Mouse (Mus musculus) neural tube, embryonic 15.5 days (tissue): ENCODE measurements around the gene Coq9. TPM values are rescaled to one million over a fixed set of nuclear protein-coding genes. Genes with fewer than 3 reads are reported as not detected.
A peak's percentile ranks its signal among the peaks of the same experiment; 100 is the strongest.
"Not testable (repeated sequence)": the region's sequence is repeated elsewhere in the genome, so short reads cannot be mapped to it uniquely, and the experiment has no call there.

Experiments
- ATAC-seq: fragments of 200-750 bp; cut with Nextera tagmentation; 2 replicates; pipeline ENCODE4 v1.8.0; 2017; ENCODE audit warnings: mild to moderate bottlenecking, moderate TSS enrichment, moderate library complexity; ENCODE audit not compliant: low FRiP score
- H3K27ac ChIP-seq: fragments of 300-500 bp; sonication (generic); replicated peaks from 2 replicates; pipeline ENCODE4 v1.5.1; 2015; ENCODE audit warnings: mild to moderate bottlenecking, inconsistent platforms
- H3K27me3 ChIP-seq: fragments of 300-500 bp; sonication (generic); replicated peaks from 2 replicates; pipeline ENCODE4 v1.6.1; 2015; ENCODE audit warnings: inconsistent platforms
- H3K36me3 ChIP-seq: fragments of 300-500 bp; sonication (generic); 2 replicates; pipeline ENCODE4 v1.6.1; 2015; ENCODE audit warnings: inconsistent platforms
- H3K4me1 ChIP-seq: fragments of 300-500 bp; sonication (generic); 2 replicates; pipeline ENCODE4 v1.6.1; 2015; ENCODE audit warnings: inconsistent platforms
- H3K4me2 ChIP-seq: fragments of 300-500 bp; sonication (generic); 2 replicates; pipeline ENCODE4 v1.6.1; 2015; ENCODE audit warnings: inconsistent platforms, mild to moderate bottlenecking, moderate library complexity
- H3K4me3 ChIP-seq: fragments of 300-500 bp; sonication (generic); replicated peaks from 2 replicates; pipeline ENCODE4 v1.5.1; 2015; ENCODE audit warnings: mild to moderate bottlenecking, inconsistent platforms
- H3K9ac ChIP-seq: fragments of 300-500 bp; sonication (generic); replicated peaks from 2 replicates; pipeline ENCODE4 v1.6.1; 2015; ENCODE audit warnings: mild to moderate bottlenecking, inconsistent platforms
- H3K9me3 ChIP-seq: fragments of 300-500 bp; sonication (generic); replicated peaks from 2 replicates; pipeline ENCODE4 v1.6.1; 2016; ENCODE audit warnings: inconsistent platforms
- WGBS: fragments of 180-500 bp; shearing (Covaris S2); methylation state at CpG from one replicate; pipeline ENCODE4 v1.1.7; 2015; ENCODE audit warnings: mixed read lengths; 5-methylcytosine and 5-hydroxymethylcytosine counted together
- polyA plus RNA-seq: library from polyadenylated mRNA; unstranded; fragments of >200 nt; fragmentation: Nextera tagmentation; extraction: Ambion mirVana; gene quantifications from 2 replicates; pipeline ENCODE4 v1.2.1, GENCODE M21; 2015

Gene Coq9
- polyA plus RNA-seq, 1 experiment from 2014 or later, result 61.4 TPM

- H3K4me1 ChIP-seq, result no peaks in the 10 kb centered on the region
- no peak overlapping the region for H3K4me3 ChIP-seq
- no peaks in the 10 kb centered on the region for H3K27me3 ChIP-seq
- WGBS, result 89% methylated on average over 6 of the region's 6 CpGs
- no peak for ATAC-seq
- H3K4me2 ChIP-seq, result no peak overlapping the region
- H3K9me3 ChIP-seq, result no peaks in the 10 kb centered on the region
- H3K27ac ChIP-seq, result no peak overlapping the region
- H3K9ac ChIP-seq, result 0 out of 2 replicates have a peak overlapping the region, but pooled peaks have one; percentile 17
- H3K36me3 ChIP-seq, result peaks cover 76% of the 10 kb centered on the region
Observed at GRCm38 (mm10) chr8:94825170-94825569, 13.0 kb upstream of the Coq9 start.

- Histone ChIP-seq H3K27ac (no peak overlapping the region), H3K9ac (no peak overlapping the region), H3K4me1 (no peaks in the 10 kb centered on the region), H3K4me3 (no peak overlapping the region), H3K27me3 (no peaks in the 10 kb centered on the region), H3K9me3 (no peaks in the 10 kb centered on the region), H3K36me3 (peaks cover 72% of the 10 kb centered on the region), H3K4me2 (no peak overlapping the region)
- WGBS, result 96% methylated on average over 5 of the region's 5 CpGs
- ATAC-seq, result no peak
Observed at GRCm38 (mm10) chr8:94826210-94826609, 11.9 kb upstream of the Coq9 start.

GRCm38 (mm10) chr8:94828284-94828683 lies 9.8 kb upstream of the Coq9 start:
- no peak overlapping the region for H3K27ac ChIP-seq
- peaks cover 5% of the 10 kb centered on the region; the same call in 1 of the 2 replicates for H3K4me1 ChIP-seq
- peaks cover 62% of the 10 kb centered on the region for H3K36me3 ChIP-seq
- no peak overlapping the region for H3K4me2 ChIP-seq
- WGBS, result 89% methylated on average over 6 of the region's 6 CpGs
- no peak overlapping the region for H3K9ac ChIP-seq
- no peaks in the 10 kb centered on the region for H3K27me3 ChIP-seq
- no peak for ATAC-seq
- no peaks in the 10 kb centered on the region for H3K9me3 ChIP-seq
- no peak overlapping the region for H3K4me3 ChIP-seq

GRCm38 (mm10) chr8:94833901-94834405 lies 4.2 kb upstream of the Coq9 start:
- not testable (repeated sequence) for H3K4me2 ChIP-seq, H3K9me3 ChIP-seq, ATAC-seq, H3K9ac ChIP-seq, H3K27me3 ChIP-seq, H3K27ac ChIP-seq, H3K4me3 ChIP-seq
- 82% methylated on average over 7 of the region's 7 CpGs for WGBS
- peaks cover 23% of the 10 kb centered on the region for H3K4me1 ChIP-seq
- peaks cover 21% of the 10 kb centered on the region for H3K36me3 ChIP-seq

GRCm38 (mm10) chr8:94835751-94836150 lies 2.4 kb upstream of the Coq9 start:
- not testable (repeated sequence) for H3K27me3 ChIP-seq, ATAC-seq, H3K9ac ChIP-seq, H3K4me3 ChIP-seq, H3K27ac ChIP-seq, H3K9me3 ChIP-seq, H3K4me2 ChIP-seq, H3K36me3 ChIP-seq
- WGBS, result 94% methylated on average over 13 of the region's 13 CpGs
- peaks cover 27% of the 10 kb centered on the region for H3K4me1 ChIP-seq

- peak overlapping the region; percentile 86; the same call in 1 of the 2 replicates for H3K9ac ChIP-seq
Observed at GRCm38 (mm10) chr8:94836456-94837240, 1.5 kb upstream of the Coq9 start.

GRCm38 (mm10) chr8:94838600-94838999 lies 479 bp downstream of the Coq9 start:
- peak overlapping the region; percentile 96 for H3K27ac ChIP-seq
- H3K4me1 ChIP-seq, result peaks cover 22% of the 10 kb centered on the region
- WGBS, result under 1% methylated on average over 24 of the region's 24 CpGs
- ATAC-seq, result peak; percentile 71
- H3K36me3 ChIP-seq, result no peaks in the 10 kb centered on the region
- H3K9me3 ChIP-seq, result no peaks in the 10 kb centered on the region
- H3K9ac ChIP-seq, result peak overlapping the region; percentile 86
- H3K4me3 ChIP-seq, result peak overlapping the region; percentile 86
- no peaks in the 10 kb centered on the region for H3K27me3 ChIP-seq
- H3K4me2 ChIP-seq, result peak overlapping the region; percentile 62

More at GRCm38 (mm10) chr8:94836456-94837240, 1.5 kb upstream of the Coq9 start:
- no peak for ATAC-seq
- Histone ChIP-seq H3K27ac (no peak overlapping the region), H3K36me3 (peaks cover 2% of the 10 kb centered on the region), H3K9me3 (no peaks in the 10 kb centered on the region), H3K4me2 (peak overlapping the region; percentile 87), H3K4me3 (peak overlapping the region; percentile 86), H3K27me3 (no peaks in the 10 kb centered on the region), H3K4me1 (peaks cover 27% of the 10 kb centered on the region)
- WGBS, result 81% methylated on average over 11 of the region's 11 CpGs

- 53% methylated on average over 2 of the region's 2 CpGs for WGBS
- H3K4me1 ChIP-seq, result peaks cover 21% of the 10 kb centered on the region
- H3K36me3 ChIP-seq, result peaks cover 25% of the 10 kb centered on the region
- no peak overlapping the region for H3K4me2 ChIP-seq
- ATAC-seq, result no peak
- H3K9ac ChIP-seq, result no peak overlapping the region
- no peaks in the 10 kb centered on the region for H3K9me3 ChIP-seq
- H3K27ac ChIP-seq, result no peak overlapping the region
- no peaks in the 10 kb centered on the region for H3K27me3 ChIP-seq
- no peak overlapping the region for H3K4me3 ChIP-seq
Observed at GRCm38 (mm10) chr8:94841183-94841582, 3.1 kb downstream of the Coq9 start.

- 94% methylated on average over 5 of the region's 5 CpGs for WGBS
Observed at GRCm38 (mm10) chr8:94850049-94850448, 11.9 kb downstream of the Coq9 start.

GRCm38 (mm10) chr8:94854761-94855160 lies 16.6 kb downstream of the Coq9 start:
- Histone ChIP-seq H3K4me1 (peaks cover 18% of the 10 kb centered on the region), H3K36me3 (peaks cover 46% of the 10 kb centered on the region)
- not testable (repeated sequence) for H3K9me3 ChIP-seq, ATAC-seq, H3K9ac ChIP-seq, H3K27ac ChIP-seq, H3K4me2 ChIP-seq, H3K27me3 ChIP-seq, H3K4me3 ChIP-seq
- WGBS, result 90% methylated on average over 11 of the region's 11 CpGs

More at GRCm38 (mm10) chr8:94850049-94850448, 11.9 kb downstream of the Coq9 start:
- Histone ChIP-seq H3K4me3 (no peak overlapping the region), H3K27me3 (no peaks in the 10 kb centered on the region), H3K9me3 (no peaks in the 10 kb centered on the region), H3K36me3 (peaks cover 83% of the 10 kb centered on the region), H3K4me1 (no peaks in the 10 kb centered on the region), H3K9ac (no peak overlapping the region), H3K27ac (no peak overlapping the region), H3K4me2 (no peak overlapping the region)
- no peak for ATAC-seq

- Histone ChIP-seq H3K4me3 (peak overlapping the region; percentile 92), H3K36me3 (peaks cover 41% of the 10 kb centered on the region), H3K4me2 (peak overlapping the region; percentile 31; the same call in 1 of the 2 replicates), H3K9me3 (no peaks in the 10 kb centered on the region), H3K9ac (no peak overlapping the region), H3K27ac (no peak overlapping the region; the same call in 1 of the 2 replicates), H3K4me1 (peaks cover 18% of the 10 kb centered on the region), H3K27me3 (no peaks in the 10 kb centered on the region)
- peak; percentile 18; the same call in 1 of the 2 replicates for ATAC-seq
- 33% methylated on average over 5 of the region's 5 CpGs for WGBS
Observed at GRCm38 (mm10) chr8:94857011-94857345, 18.9 kb downstream of the Coq9 start.
